Mouse (Mus musculus): ENCODE data around the gene Nanos2.

Nanos2 gene

DNA sequence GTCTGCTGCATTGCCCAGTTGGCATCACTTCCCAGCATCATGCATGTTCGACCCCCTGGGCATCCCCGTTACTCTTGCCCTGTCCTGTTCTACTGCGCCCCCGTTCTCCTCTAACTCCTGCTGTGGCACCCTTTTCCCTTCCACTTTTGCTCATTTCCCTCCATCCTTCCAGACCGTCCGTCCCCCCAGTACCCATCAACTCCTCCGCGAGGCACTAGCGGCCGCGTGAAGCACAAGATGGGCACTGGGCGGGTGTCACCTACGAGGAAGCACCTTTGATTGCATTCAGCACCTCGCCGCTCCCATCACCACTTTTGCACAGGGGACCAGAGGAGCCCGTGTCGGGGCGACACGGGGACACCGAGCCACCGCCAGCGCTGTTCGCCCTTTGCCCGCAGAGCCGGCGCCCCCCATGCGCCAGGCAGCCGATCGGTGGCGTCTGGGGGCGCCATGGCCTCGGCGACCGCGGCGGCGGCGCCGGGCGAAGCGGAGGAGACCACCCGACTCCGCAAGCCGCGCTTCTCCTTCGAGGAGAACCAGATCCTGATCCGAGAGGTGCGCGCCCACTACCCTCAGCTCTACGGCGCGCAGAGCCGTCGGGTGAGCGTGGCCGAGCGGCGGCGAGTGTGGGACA lies 4.6 kb downstream of the Nanos2 start:
- DNase-seq = no peak

DNA sequence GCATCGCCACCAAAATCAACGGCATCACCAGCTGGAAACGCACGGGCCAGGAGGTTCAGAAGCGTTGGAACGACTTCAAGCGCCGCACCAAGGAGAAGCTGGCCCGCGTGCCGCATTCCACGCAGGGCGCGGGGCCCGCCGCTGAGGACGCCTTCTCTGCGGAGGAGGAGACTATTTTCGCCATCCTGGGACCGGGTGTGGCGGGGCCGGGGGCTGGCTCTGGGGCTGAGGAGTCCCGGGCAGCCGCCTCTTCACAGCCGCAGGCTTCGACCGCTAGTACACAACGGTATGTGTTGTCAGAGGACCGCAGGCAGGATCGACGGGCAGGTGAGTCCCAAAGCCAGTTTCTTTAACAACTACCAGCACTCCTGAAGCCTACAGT lies 5.1 kb downstream of the Nanos2 start:
- DNase-seq = peak; percentile 36

DNA sequence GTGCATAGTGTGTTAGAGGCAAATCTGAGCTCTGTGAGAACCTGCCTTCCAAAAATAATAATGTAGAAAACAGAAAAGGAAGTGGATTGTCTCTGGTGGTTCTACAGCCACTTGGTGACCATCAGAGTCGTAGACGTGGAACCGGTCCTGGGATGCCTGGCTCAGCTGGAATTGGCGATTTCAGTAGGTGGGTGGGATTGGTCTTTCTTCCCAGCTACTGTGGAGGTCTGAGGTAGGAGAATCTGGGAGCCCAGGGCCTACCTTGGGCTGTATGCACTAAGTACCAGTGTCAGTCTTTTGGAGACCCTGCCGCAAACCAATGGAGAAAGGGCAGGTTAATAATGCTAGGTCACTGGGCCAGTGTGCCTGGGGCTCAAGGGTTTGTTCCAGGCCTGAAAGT lies 5.8 kb downstream of the Nanos2 start:
- DNase-seq = no peak

DNA sequence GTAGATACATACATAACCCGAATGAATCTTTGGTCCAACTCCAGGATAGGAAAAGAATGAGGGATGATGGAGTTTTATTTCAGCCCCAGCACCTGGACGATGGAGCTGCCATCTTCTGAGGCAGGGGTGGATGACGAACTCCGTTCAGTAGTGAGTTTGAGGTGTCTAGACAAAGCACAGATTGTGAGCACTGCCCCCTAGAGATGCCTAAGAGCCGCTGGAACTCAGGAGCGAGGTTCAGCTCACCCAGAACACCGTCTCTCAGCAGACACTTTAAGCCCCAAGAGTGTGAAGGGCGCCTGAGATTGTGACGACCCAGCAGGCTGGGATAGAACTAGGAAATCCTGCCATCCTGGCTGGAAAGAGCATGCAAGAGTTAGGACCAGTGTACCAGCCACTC lies 11.6 kb downstream of the Nanos2 start:
- DNase-seq = no peak

DNA sequence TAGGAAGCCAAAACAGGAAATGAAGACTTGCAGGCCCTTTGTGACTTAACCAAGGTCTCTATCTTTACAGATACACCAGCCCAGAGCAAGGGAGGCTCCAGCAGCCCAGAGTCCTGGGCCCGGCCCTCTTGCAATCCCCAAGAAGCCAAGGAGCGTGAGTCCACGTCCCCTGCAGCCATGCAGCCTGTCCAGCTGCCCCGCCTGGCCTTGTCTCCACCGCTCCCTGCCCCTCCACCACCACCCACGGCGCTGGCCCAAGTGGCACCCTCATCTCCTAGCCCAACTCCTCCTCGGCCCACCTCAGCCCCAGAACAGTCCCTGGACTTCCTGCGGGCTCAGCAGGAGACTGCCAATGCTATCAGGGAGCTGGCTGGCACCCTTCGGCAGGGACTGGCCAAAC lies 13.2 kb downstream of the Nanos2 start:
- DNase-seq = peak; percentile 27

DNA sequence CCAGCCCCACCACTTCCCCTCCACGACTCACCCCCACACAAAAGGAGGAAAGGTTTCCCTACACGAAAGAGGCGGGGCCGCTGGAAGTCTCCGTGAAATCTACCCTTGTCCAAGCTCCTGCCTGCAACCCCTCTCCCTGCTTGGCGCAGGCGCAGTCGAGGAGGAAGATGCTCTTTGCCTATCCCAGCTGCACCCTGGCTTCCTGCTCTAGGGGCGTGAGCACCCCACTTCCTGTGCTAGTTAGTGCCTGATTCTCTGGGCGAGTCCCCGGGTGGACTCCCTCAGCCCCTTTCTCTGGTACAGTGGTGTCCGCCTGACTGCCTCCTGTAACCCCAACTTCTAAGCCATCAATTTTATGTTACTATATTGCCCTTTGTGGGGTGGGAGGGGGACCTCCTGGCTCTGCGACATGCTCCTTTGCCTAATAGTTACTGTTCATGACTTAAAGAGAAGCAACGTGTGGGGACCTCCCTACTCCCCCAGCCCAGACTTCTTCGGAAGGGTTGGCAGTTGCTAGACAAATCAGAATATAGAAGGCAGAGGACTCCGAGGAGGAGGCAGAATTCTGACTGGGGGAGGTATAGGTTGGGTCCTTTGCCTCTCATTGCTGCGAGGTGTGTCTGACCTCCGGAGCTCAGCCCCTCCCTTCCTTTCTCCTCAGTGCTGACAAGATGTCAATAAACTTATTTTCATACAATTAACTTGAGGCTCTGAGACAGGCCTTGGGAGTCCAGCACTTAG lies 14.0 kb downstream of the Nanos2 start:
- DNase-seq = peak; percentile 87

DNA sequence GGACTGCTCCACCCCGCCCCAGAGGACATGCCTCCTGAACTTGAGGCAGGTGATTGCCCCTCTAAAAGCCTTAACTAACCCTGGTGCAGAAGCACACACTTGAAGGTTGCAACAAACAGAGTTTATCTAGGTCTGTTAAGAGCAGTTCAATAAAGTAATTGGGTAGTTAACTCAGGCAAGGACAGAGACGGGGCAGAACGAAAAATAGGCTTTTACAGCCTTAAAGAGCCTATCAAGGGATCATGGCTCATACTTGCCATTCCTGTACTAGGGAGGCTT lies 14.5 kb downstream of the Nanos2 start:
- no peak for DNase-seq

DNA sequence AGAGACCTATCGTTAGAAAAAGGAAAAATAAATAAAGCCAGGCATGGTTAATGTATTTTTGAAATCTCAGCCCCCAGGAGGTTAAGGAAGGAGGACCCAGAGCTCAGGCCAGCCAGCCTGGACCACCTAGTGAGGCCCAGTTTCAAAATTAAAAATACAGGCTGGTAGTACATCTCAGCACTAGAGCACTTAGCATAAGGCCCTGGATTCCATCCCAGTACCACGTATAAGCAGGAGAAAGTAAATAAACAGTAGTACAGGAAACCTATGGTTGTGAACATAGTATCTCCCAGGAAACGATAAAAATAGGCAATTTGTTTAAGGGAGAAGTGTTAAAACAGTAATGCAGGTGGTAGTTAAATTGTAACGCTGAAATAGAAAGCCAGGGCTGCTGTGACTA lies 14.9 kb downstream of the Nanos2 start:
- no peak for DNase-seq

DNA sequence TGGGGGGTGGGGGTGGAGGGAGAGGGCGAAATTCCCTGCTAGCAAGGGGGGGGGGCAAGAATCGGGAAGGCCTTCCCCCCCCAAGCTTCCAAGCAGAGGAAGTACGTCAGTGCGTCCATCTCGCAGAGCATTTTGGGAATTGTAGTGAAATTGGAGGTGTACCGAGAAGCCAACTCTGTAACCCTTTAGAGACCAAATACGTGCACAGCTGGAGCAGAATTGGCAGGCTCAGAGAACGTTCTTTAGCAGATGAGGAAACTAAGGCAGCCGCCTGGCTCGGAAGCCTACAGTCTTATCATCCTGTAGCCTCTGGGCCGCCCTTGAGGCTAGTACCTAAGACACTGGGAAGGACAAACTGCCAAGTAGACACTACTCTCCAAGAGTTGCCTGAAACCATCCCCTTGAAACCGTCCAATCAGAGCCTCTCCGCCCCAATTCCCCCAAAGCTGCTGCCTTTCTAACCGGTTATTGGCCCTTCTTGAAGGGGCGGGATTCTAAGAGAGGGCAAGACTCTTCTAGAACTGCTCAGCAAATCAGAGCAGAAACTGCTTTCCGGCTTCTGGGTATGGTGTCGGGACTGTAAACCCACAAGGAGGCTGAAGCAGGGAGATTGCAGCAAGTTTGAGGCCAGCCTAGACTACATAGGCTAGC lies 15.8 kb downstream of the Nanos2 start:
- peak; percentile 89 for DNase-seq

DNA sequence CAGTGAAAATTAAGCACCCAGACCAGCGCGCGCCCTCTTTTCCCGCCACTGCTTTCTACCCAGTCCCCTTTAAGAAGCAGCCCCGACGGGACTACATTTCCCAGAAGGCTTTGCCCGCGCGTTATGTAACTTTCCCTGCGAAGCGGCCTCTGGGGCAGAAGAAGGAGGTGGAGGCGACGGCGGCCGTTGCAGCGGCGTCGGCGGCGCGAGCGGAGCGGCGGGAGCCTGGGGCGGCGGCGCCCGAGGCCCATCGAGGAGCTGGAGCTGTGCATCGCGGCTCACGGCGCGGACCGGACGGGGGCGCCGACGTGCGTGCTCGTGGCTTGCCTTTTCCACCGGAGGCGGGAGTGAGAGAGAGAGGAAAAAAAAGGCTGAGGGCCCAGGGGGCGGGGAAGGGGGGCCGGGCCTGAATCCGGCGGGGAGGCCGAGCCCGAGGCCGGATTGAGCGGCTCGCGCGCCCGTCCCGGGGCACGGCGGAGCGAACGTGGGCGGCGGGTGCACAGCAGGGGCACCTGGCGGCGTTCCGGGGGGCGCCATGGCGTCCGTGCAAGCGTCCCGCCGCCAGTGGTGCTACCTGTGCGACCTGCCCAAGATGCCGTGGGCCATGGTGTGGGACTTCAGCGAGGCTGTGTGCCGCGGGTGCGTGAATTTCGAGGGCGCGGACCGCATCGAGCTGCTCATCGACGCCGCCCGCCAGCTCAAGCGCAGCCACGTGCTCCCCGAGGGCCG lies 16.9 kb downstream of the Nanos2 start, which contains the start of gene Irf2bp1:
Irf2bp1 (plus strand) TSS at position 143 of the 729 bp plus-strand sequence.
- DNase-seq = peak; percentile 97

DNA sequence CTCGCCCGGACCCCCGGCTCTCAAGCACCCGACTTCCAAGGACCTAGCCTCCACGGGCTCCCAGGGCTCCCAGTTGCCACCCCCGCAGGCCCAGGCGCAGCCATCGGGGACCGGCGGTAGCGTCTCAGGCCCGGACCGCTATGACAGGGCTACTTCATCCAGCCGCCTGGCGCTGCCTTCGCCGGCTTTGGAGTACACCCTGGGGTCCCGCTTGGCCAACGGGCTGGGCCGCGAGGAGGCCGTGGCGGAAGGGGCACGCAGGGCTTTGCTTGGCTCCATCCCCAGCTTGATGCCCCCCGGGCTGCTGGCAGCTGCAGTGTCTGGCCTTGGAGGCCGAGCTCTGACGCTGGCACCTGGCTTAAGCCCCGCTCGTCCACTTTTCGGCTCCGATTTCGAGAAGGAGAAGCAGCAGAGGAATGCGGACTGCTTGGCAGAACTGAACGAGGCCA lies 17.5 kb downstream of the Nanos2 start:
- peak; percentile 34 for DNase-seq

DNA sequence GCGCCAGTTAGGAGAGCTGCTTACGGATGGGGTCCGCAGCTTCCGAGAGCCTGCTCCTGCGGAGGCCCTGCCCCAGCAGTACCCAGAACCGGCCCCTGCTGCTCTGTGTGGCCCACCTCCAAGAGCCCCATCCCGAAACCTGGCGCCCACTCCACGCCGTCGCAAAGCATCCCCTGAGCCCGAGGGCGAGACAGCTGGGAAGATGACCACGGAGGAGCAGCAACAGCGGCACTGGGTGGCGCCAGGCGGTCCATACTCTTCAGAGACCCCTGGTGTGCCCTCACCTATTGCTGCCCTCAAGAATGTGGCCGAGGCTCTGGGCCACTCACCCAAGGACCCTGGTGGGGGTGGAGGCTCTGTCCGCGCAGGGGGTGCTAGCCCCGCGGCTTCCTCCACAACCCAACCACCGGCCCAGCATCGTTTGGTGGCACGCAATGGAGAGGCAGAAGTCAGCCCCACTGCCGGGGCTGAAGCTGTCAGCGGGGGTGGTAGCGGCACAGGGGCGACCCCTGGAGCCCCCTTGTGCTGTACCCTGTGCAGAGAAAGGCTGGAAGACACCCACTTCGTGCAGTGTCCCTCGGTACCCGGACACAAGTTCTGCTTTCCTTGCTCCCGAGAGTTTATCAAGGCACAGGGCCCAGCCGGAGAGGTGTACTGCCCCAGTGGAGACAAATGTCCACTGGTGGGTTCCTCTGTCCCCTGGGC lies 18.4 kb downstream of the Nanos2 start:
- DNase-seq = no peak

DNA sequence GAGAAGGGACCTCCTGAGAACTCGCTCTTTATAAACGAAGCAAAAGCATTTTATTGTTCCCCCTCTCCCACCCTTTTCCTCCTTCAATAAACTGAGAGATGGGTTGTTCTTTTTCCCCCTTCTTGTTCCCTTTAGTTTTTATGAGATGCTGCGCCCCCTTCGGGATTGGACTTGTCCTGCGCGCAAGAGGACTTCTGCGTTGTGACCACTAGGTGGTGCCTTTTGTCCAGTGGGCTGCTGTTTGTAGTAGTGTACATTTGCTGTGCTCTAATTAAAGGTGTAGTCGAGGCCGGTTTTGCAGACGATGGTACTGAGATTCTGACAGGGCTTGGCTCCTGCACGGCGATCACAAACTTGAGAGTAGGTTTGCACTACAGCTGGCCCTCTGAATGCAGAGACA lies 19.3 kb downstream of the Nanos2 start:
- DNase-seq = peak; percentile 92

DNA sequence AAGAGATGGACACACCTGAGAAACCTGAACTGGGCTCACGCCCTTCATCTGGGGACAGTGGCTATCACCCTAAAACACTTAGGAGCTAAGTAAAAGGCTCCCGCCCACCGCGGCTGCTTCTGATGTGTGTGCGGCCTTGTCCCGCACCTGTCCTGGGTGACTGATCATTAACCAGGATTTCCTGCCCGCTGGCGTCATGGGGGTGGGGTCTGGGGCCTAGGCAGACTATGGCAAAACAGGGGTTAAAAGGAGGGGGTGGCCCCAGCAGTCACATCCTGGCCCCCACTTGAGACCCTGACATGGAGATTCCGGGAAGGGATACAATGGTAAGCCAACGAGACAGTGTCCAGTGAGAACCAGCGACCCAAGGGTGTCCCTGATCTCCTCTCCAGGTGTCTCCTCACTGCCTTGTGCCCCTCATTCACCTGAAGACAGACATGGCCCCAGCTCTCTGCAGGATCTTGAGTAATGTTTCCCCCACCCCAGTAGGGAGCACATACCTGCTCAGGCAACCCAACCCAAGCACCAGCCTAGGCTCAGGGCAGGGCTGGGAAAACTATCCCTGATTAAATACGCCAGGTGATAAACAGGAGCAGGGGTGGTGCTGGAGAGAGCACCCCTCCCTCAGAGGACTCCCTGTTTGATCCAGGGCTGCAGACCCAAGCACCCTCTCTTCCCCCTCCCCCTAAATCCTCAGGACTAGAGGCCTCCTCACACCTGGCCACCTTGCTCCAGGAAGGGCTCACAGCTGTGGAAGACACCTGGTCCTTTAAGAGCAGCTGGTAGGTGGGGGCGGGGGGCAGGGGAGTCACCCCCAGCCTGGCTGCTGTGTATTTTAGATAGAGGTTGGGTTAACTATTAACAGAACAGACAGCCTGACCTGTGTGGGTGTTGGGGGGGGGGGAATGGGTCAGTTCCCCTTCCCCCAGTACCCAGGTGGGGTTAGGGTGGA lies 20.1 kb downstream of the Nanos2 start:
- DNase-seq = no peak

DNA sequence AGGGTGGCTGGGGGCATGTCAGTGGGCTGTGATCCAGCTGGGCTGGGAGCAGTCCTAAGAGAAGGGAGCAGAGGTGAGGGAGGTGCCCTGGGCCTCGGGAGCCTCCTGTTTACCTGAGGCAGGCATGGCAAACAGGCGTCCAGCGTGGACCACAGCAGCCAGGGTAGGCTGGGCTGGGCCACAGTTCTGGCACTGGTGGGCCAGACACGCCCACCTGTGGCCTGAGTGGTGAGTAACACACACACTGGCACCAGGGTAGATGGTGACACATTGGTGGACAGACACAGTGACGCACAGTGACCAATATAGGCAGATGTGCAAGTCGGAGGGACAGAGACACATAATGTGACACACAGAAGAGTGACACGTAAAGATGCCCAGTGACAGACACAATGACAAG lies 23.4 kb downstream of the Nanos2 start:
- DNase-seq = no peak

DNA sequence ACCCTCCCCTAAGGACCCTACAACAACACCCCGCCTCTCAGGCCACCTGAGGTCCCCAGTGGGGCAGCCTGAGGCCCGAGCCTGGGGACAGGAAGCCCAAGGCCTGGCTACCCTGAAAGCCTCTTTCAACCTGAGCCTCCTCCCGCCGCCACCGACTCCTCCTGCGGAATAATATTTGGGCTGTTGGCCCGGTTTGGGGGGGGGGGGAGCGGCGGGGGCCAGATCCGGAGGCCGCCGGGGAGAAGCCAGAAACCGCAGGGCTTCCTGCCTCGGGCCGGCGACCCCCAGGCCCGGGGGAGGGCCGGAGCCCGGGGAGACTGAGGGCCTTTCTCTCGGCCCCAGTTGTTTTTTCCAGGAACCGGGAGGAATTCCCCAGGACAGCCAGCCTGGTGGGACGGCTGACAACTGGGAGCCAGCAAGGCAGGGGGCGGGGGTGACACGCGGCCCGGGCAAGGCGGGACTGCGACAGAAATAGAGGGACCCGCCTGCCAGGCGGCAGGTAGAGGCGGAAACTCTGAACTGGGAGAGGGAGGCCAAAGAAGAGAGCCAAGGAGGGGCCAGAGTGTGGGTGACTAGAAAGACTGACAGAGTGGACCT lies 24.9 kb downstream of the Nanos2 start:
- DNase-seq = peak; percentile 62

DNA sequence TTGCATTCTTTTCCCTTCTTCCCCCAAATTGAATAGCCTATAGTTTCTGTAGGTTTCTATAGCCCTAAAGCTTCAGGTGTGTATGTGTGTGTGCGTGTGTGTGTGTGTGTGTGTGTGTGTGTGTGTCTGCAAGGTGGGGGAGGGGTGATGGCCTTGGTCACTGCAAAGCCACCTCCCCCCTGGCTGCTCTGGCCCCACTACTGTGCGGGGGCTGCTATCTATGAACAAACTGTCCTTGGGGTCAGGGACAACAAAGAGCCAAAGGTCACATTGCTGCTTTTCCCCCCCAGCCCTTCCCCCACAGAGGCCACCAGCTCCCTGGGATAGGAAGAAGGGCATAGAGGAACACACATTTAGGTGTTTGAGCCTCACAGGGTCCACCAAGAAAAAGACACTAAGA lies 25.7 kb downstream of the Nanos2 start:
- no peak for DNase-seq

DNA sequence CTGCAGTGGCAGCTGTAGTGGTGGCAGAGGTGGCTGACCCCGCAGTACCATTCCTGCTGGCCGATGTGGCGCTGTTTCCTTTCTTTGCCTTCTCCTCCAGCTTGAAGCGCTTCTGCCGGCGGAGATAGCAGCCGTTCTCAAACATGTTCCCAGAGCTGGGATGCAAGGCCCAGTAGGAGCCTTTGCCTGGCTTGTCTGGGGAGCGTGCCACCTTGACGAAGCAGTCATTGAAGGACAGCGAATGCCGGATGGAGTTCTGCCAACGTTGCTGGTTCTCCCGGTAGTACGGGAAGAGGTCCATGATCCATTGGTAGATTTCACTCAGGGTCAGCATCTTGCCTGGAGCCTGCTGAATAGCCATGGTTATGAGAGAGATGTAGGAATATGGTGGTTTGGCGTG lies 27.3 kb downstream of the Nanos2 start:
- no peak for DNase-seq

DNA sequence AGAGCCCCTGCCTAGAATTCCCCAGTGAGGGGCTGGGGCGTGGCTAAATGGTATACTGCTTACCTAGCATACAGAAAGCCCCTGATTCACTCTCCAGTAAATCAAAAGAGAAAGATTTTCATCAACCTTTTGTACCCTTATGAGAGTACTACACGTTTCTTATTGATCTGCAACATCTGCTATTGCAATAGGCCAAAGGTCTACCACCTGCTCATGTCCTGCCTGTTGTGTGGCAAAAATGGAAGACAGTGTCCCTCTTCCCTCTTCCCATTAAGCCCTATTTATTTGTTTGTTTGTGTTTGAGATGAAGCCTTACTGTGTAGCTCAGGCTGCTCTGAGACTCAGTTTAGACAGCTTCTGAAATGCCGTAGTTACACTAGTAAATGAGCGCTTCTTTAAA lies 28.8 kb downstream of the Nanos2 start:
- DNase-seq = no peak

DNA sequence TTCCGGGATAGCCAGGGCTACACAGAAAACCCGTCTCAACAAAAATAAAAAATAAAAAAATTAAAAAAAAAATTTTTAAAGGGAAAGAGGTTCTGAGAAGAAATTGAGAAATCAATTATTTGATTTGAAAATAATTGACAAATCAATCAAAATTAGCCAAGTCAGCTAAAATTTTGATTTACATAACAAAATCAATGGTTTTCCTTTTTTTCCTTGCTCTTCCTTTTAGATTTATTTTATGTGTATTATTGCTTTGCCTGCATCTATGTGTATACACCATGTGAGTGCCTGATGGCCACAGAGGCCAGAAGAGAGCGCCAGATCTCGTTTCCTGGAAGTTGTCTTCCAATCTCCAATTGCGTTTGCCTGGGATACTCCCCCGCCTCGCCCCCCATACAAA lies 30.7 kb downstream of the Nanos2 start:
- DNase-seq = no peak

DNA sequence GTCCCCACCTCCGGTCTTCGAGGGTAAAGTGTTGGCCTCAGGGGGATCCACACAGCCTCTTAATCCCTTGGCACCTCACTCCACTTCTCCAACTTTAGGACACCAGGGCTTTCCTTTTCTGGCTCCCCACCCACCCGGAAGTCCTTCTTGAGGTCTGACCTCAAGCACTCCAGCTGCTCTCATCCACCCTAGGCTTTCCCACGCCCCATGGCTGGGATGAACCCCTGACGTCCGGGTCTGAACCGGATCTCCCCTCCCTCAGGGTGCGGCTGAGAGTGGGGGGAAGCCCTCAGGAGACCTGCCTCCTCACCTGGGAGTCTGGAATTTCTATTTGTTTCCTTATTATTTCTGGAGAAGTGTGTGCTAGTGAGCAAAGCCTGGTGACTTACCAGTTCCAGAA lies 33.8 kb downstream of the Nanos2 start:
- no peak for DNase-seq

All from lung, postnatal 10 days (tissue).